Mouse (Mus musculus) neural tube, embryonic 11.5 days (tissue): ENCODE measurements around the gene Hbq1a. TPM values are rescaled to one million over a fixed set of nuclear protein-coding genes. Genes with fewer than 3 reads are reported as not detected.

Experiments
- ATAC-seq: fragments of 200-750 bp; cut with Nextera tagmentation; 2 replicates; pipeline ENCODE4 v1.8.0; 2017; ENCODE audit warnings: moderate number of reproducible peaks, mild to moderate bottlenecking, moderate TSS enrichment, moderate library complexity; ENCODE audit not compliant: insufficient read depth, low FRiP score, low TSS enrichment
- DNase-seq: peaks from one replicate; pipeline ENCODE4 v3.0.0-alpha.2; 2015; ENCODE audit warnings: low spot score
- H3K27ac ChIP-seq: fragments of 300-500 bp; sonication (generic); 2 replicates; pipeline ENCODE4 v1.5.1; 2014; ENCODE audit warnings: low read depth, mild to moderate bottlenecking, low read length
- H3K27me3 ChIP-seq: fragments of 300-500 bp; sonication (generic); 2 replicates; pipeline ENCODE4 v1.6.1; 2014; ENCODE audit warnings: mild to moderate bottlenecking, low read length, mixed read lengths; ENCODE audit not compliant: control insufficient read depth, insufficient read depth
- H3K36me3 ChIP-seq: fragments of 300-500 bp; sonication (generic); 2 replicates; pipeline ENCODE4 v1.6.1; 2014; ENCODE audit warnings: mild to moderate bottlenecking, low read length, moderate library complexity, mixed read lengths; ENCODE audit not compliant: control insufficient read depth, insufficient read depth
- H3K4me1 ChIP-seq: fragments of 300-500 bp; sonication (generic); 2 replicates; pipeline ENCODE4 v1.6.1; 2014; ENCODE audit warnings: low read length, mixed read lengths; ENCODE audit not compliant: control insufficient read depth, insufficient read depth
- H3K4me2 ChIP-seq: fragments of 300-500 bp; sonication (generic); 2 replicates; pipeline ENCODE4 v1.6.1; 2014; ENCODE audit warnings: low read depth, mild to moderate bottlenecking, moderate library complexity
- H3K4me3 ChIP-seq: fragments of 300-500 bp; sonication (generic); 2 replicates; pipeline ENCODE4 v1.5.1; 2014; ENCODE audit warnings: low read depth, low read length
- H3K9ac ChIP-seq: fragments of 300-500 bp; sonication (generic); 2 replicates; pipeline ENCODE4 v1.6.1; 2014; ENCODE audit warnings: mild to moderate bottlenecking, low read length
- H3K9me3 ChIP-seq: fragments of 300-500 bp; sonication (generic); 2 replicates; pipeline ENCODE4 v1.6.1; 2016; ENCODE audit warnings: low read length; ENCODE audit not compliant: control insufficient read depth
- WGBS: fragments of 180-500 bp; shearing (Covaris S2); extraction: QIAGEN DNeasy Blood & Tissue Kit; methylation state at CpG from one replicate; pipeline ENCODE4 v1.1.7; 2014; 5-methylcytosine and 5-hydroxymethylcytosine counted together
- polyA plus RNA-seq: library from polyadenylated mRNA; unstranded; fragments of >200 nt; fragmentation: Nextera tagmentation; extraction: Ambion mirVana; gene quantifications from 2 replicates; pipeline ENCODE4 v1.2.1, GENCODE M21; 2014

Hbq1a gene
- polyA plus RNA-seq, 1 experiment from 2014 or later: 0.42 TPM

DNA sequence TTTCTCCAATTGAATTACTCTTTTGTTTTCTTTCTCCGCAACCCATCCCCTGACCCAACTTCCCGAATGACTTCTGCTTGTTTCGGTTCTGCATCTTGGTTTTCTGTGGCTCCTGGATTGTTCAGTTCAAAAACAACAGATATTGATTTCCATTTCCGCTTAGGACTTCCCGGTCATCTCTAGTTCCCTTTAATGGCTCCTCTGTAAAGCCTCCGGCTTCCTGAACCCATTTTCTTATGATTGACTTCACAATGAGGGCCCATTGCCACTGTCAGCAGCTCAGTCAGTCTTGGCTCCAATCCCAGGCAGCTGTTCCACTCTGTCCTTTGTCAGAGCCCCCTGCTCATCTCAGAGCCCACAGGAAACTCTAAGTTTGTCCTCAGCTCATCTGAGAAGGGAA lies 31.2 kb downstream of the Hbq1a start:
- DNase-seq: no peak
- no peak overlapping the region for H3K9ac ChIP-seq
- no peaks in the 10 kb centered on the region for H3K9me3 ChIP-seq
- H3K27me3 ChIP-seq: no peaks in the 10 kb centered on the region
- H3K4me3 ChIP-seq: no peak overlapping the region
- no peaks in the 10 kb centered on the region for H3K36me3 ChIP-seq
- WGBS: 60% methylated on average over 6 of the region's 6 CpGs
- no peak overlapping the region for H3K27ac ChIP-seq
- ATAC-seq: no peak
- no peaks in the 10 kb centered on the region for H3K4me1 ChIP-seq
- no peak overlapping the region for H3K4me2 ChIP-seq

DNA sequence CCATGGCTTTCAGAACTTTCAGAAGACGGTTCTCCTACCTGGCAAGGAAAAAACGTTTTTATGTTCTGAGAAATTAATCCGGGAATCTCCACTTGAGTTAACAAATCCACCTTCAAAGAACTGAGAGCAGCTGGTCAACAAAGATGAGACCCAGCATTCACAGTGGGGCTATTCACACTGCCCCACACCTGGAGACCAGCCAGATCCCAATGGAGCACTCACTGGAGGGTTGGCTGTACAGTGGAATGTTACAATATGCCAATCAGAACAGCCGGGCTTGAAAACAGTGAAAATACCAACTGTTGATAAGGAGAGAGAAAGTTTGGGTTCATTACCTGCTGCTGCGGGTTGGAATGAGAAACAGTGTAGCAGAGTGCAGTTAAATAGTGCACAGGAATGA lies 32.0 kb downstream of the Hbq1a start:
- H3K27me3 ChIP-seq: no peaks in the 10 kb centered on the region
- DNase-seq (no peak), ATAC-seq (no peak)
- WGBS: 73% methylated on average over 5 of the region's 5 CpGs
- no peaks in the 10 kb centered on the region for H3K36me3 ChIP-seq
- H3K9ac ChIP-seq: no peak overlapping the region
- no peak overlapping the region for H3K4me3 ChIP-seq
- no peaks in the 10 kb centered on the region for H3K9me3 ChIP-seq
- no peaks in the 10 kb centered on the region for H3K4me1 ChIP-seq
- no peak overlapping the region for H3K4me2 ChIP-seq
- no peak overlapping the region for H3K27ac ChIP-seq

DNA sequence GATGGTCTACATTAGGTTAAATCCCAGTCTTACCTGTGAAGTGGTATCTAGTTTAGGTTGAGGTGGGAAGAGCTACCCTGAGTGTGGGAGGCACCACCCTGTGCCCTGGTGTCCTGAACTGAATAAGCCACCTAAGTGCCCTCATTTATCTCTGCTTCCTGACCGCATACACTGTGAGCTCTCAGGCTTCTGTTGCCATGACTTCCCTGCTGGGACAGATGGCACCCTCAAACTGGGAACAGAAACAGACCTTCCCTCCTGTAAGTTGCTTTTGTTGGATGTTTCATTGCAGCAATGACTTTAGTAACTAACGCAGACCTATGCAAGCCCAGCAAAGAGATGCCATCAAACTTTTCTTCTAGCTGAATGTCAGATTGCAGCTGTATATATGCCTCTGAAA lies 33.4 kb downstream of the Hbq1a start:
- ATAC-seq (no peak), DNase-seq (no peak)
- Histone ChIP-seq H3K4me3 (no peak overlapping the region), H3K4me2 (no peak overlapping the region), H3K9ac (no peak overlapping the region), H3K9me3 (no peaks in the 10 kb centered on the region), H3K27ac (no peak overlapping the region), H3K27me3 (no peaks in the 10 kb centered on the region), H3K4me1 (no peaks in the 10 kb centered on the region), H3K36me3 (no peaks in the 10 kb centered on the region)
- WGBS: 86% methylated on average over 2 of the region's 2 CpGs

DNA sequence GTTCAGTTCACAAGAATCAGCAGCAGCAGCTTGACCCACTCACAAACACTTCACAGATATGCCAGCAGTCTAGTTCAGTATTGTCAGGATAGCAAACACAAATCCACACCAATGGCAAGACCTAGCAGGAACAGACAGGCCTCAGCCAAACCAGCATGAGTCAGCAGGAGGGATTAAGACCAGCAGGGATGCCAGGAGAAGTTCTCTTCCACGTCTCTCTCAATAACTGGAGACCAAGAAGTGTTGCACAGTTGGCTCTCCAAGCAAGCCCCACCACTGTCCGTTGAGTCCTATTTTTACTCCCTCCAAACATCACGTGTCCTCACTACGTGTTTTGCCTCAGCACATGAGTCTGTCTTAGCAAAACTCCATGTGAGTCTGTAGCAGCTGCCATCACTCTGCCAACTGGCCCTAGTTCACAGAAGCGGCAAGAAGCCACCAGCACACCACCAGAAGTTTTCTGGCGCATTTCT lies 36.6 kb downstream of the Hbq1a start:
- no peaks in the 10 kb centered on the region for H3K36me3 ChIP-seq
- DNase-seq (no peak), ATAC-seq (no peak)
- H3K27me3 ChIP-seq: no peaks in the 10 kb centered on the region
- no peak overlapping the region for H3K4me2 ChIP-seq
- H3K27ac ChIP-seq: no peak overlapping the region
- H3K4me1 ChIP-seq: no peaks in the 10 kb centered on the region
- no peaks in the 10 kb centered on the region for H3K9me3 ChIP-seq
- no peak overlapping the region for H3K4me3 ChIP-seq
- 92% methylated on average over 6 of the region's 6 CpGs for WGBS
- H3K9ac ChIP-seq: no peak overlapping the region

DNA sequence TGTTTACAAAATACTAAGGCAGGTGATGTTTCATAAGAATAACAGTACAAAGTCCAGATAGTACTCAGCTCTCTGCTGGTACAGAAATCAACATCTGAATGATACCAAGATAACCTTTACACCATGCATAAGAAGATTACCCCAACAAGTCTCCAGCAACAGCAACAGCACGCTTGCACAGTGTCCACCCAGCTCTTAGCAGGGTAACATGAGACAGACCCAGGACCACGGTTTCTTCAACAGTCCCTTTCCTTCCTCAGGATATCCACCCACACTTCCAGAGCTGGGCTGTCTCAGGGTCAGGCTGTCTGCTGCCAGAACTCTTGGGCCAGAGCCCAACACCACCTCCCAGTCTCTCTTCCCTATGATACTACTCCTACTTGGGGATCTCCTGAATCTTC lies 39.3 kb downstream of the Hbq1a start:
- H3K27ac ChIP-seq: no peak overlapping the region
- 65% methylated on average over 2 of the region's 2 CpGs for WGBS
- no peak overlapping the region for H3K4me2 ChIP-seq
- no peaks in the 10 kb centered on the region for H3K27me3 ChIP-seq
- no peak overlapping the region for H3K9ac ChIP-seq
- no peaks in the 10 kb centered on the region for H3K4me1 ChIP-seq
- no peak for DNase-seq
- ATAC-seq: no peak
- no peaks in the 10 kb centered on the region for H3K36me3 ChIP-seq
- no peak overlapping the region for H3K4me3 ChIP-seq
- H3K9me3 ChIP-seq: no peaks in the 10 kb centered on the region

DNA sequence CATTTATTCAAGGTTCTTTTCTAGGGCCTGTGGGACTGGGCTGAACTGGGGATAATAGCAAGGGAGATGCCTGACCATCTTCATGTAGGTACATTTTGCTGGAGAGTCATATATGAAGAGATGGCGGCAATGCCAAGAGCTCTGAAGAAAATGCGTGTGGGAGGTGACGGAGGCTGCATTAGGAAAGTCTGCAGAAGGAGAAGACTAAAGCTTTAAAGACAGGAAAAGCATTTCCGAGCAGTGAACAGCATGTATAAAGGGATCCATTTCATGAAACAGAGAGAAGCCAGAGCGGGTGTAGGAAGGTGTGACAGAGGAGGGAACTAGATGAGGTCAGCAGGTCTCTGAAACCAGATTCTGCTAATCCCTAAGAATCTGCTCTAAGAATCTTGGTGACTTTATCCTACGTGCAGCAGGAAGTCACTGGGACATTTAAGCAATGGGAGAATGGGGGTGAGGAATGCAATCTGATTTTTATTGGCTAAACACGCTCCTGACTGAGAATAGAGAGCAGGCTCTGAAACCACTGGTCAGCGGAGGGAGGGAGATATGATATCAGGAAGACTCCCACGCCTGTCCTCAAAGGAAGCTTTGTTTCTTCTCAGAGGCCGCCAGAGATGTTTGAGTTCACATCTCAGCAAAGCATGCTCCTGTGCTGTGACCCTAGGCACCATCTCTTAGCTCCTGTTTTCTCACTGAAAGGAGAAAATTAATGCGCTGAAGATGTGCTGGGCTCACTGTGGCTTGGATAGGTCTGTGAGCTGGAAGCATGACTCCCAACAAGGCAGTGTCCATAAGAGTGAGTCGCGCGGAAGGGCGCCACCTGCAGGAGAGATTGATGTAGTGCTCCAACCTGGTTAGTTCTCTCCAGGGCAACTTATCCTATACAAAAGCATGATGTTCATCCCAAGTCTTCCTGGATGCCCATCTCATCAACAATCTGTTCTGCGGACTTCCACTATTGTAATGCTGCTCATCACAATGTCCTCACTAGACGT lies 40.9 kb downstream of the Hbq1a start:
- Histone ChIP-seq H3K27me3 (no peaks in the 10 kb centered on the region), H3K9me3 (no peaks in the 10 kb centered on the region), H3K36me3 (no peaks in the 10 kb centered on the region), H3K4me2 (no peak overlapping the region), H3K9ac (no peak overlapping the region), H3K27ac (no peak overlapping the region), H3K4me3 (no peak overlapping the region), H3K4me1 (no peaks in the 10 kb centered on the region)
- ATAC-seq (0 out of 2 replicates have a peak, but pooled peaks have one; percentile 20), DNase-seq (peak; percentile 72)
- 46% methylated on average over 17 of the region's 17 CpGs for WGBS

DNA sequence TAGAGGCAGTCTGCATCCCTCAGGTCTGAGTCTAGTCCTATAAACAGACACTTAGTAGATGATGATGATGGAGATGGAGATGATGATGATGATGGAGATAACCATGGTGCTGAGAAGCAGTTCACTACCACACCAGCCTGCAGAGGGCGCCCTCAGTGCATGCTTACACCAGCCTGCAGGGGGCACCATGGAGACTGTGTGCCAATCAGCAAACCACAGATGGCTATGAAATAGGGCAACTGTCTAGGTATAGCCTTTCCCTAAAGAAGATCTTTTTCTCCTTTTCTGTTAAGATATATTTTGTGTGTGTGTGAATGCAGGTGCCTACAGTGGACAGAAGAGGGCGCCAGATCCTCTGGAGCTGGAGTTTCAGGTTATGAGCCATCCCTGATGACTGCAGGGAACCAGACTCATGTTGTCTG lies 42.9 kb downstream of the Hbq1a start:
- no peaks in the 10 kb centered on the region for H3K27me3 ChIP-seq
- H3K36me3 ChIP-seq: no peaks in the 10 kb centered on the region
- H3K4me1 ChIP-seq: no peaks in the 10 kb centered on the region
- no peak overlapping the region for H3K27ac ChIP-seq
- ATAC-seq (no peak), DNase-seq (peak; percentile 45)
- H3K4me2 ChIP-seq: no peak overlapping the region
- WGBS: 5% methylated on average over 2 of the region's 2 CpGs
- H3K4me3 ChIP-seq: no peak overlapping the region
- H3K9ac ChIP-seq: no peak overlapping the region
- H3K9me3 ChIP-seq: no peaks in the 10 kb centered on the region

DNA sequence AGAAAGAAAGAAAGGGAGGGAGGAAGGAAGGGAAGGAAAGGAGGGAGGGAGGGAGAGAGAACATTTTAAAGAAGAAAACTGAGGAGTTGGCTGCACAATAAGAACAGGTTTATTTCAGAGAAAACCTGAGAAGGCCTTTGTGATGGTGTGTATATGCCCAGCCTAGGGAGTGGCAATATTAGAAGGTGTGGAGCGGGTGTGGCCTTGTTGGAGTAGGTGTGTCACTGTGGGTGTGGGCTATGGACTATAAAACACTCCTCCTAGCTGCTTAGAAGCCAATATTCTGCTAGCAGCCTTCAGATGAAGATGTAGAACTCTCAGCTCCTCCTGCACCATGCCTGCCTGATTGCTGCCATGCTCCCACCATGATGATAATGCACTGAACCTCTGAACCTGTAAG lies 43.5 kb downstream of the Hbq1a start:
- no peaks in the 10 kb centered on the region for H3K27me3 ChIP-seq
- H3K9ac ChIP-seq: no peak overlapping the region
- H3K36me3 ChIP-seq: no peaks in the 10 kb centered on the region
- H3K4me1 ChIP-seq: no peaks in the 10 kb centered on the region
- no peaks in the 10 kb centered on the region for H3K9me3 ChIP-seq
- H3K4me2 ChIP-seq: no peak overlapping the region
- H3K27ac ChIP-seq: no peak overlapping the region
- H3K4me3 ChIP-seq: no peak overlapping the region
- WGBS: 94% methylated on average over 1 of the region's 1 CpGs
- ATAC-seq (no peak), DNase-seq (no peak)
